Mouse (Mus musculus) E14TG2a.4 (cell line): ENCODE data around the gene Slc2a12.

Experiments
- H3K27me3 ChIP-seq: 2 replicates; pipeline ENCODE4 v1.6.1; 2014; ENCODE audit warnings: low read length, control low read depth; ENCODE audit not compliant: insufficient read depth
- H3K36me3 ChIP-seq: 2 replicates; pipeline ENCODE4 v1.6.1; 2014; ENCODE audit warnings: low read length, control low read depth; ENCODE audit not compliant: insufficient read depth
- H3K4me1 ChIP-seq: replicated peaks from 2 replicates; pipeline ENCODE4 v1.6.1; 2014; ENCODE audit warnings: low read depth, low read length, control low read depth
- H3K4me3 ChIP-seq: replicated peaks from 2 replicates; pipeline ENCODE4 v1.5.1; 2014; ENCODE audit warnings: mild to moderate bottlenecking, low read length
- H3K9me3 ChIP-seq: 2 replicates; pipeline ENCODE4 v1.6.1; 2014; ENCODE audit warnings: low read length, control low read depth
- CTCF ChIP-seq: conservative IDR thresholded peaks from 2 replicates; pipeline ENCODE4 v1.5.1; 2014; ENCODE audit warnings: low read length
- NANOG ChIP-seq: IDR thresholded peaks from 2 replicates; pipeline ENCODE4 v1.6.1; 2014; ENCODE audit warnings: borderline replicate concordance, low read length, mixed read lengths
- POU5F1 ChIP-seq: IDR thresholded peaks from 2 replicates; pipeline ENCODE4 v1.6.1; 2014; ENCODE audit warnings: low read length, borderline replicate concordance

The Slc2a12 gene

DNA sequence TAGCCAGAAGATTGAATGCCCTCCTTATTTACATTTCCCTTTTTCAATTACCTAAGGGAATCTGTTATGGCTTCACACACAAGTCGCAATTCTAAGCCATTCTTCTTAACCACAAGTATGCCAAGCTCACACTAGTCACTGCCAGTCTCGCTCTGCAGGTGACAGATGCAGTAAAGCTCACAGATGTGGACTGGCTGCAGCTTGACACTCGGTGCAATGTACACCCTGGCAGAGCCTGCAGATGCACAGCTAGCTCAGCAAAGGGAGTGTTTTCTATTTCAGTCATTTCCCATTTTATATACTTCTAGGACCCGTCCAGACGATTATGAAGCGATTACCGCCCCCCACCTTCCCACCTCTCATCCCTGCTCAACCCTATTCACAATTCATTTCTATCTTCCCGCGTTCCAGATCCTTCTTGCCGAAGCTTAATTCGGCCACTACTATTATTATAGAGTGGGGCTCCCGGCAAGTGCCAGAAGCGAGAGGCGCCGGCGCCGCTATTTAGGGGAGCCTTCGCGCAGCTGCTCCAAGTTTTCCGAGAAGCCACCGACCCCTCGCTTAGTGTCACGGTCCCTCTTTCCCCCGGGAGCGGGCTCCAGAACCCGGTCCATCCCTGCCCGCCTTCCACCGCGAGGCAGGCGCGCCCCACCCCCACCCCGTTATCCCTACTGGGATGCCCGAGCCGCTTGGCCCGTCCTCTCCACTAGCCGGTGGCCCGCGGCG, 85.6 kb downstream of the Slc2a12 start:
- Histone ChIP-seq H3K4me1 (peaks cover 33% of the 10 kb centered on the region), H3K4me3 (peak overlapping the region; percentile 97), H3K27me3 (no peaks in the 10 kb centered on the region), H3K9me3 (no peaks in the 10 kb centered on the region), H3K36me3 (no peaks in the 10 kb centered on the region)
- no peak for TF ChIP-seq CTCF
- no peak for TF ChIP-seq NANOG
- TF ChIP-seq POU5F1, result no peak

DNA sequence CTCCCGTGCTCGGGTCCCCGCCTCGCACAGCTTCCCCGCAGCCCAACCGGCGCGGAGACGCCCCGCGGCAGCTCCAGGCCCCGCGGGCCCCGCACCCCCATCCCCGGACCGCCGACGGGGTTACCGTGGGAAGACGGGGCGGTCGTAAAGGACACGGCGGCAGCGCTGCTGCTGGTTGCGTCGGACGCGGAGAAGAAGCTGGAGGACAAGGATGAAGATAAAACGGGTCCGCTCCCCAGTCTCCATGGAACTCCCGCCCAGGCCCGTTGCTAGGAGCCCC, 86.1 kb downstream of the Slc2a12 start:
- no peaks in the 10 kb centered on the region for H3K9me3 ChIP-seq
- peaks cover 33% of the 10 kb centered on the region for H3K4me1 ChIP-seq
- TF ChIP-seq CTCF (no peak), NANOG (no peak), POU5F1 (no peak)
- peak overlapping the region; percentile 97 for H3K4me3 ChIP-seq
- no peaks in the 10 kb centered on the region for H3K27me3 ChIP-seq
- no peaks in the 10 kb centered on the region for H3K36me3 ChIP-seq

DNA sequence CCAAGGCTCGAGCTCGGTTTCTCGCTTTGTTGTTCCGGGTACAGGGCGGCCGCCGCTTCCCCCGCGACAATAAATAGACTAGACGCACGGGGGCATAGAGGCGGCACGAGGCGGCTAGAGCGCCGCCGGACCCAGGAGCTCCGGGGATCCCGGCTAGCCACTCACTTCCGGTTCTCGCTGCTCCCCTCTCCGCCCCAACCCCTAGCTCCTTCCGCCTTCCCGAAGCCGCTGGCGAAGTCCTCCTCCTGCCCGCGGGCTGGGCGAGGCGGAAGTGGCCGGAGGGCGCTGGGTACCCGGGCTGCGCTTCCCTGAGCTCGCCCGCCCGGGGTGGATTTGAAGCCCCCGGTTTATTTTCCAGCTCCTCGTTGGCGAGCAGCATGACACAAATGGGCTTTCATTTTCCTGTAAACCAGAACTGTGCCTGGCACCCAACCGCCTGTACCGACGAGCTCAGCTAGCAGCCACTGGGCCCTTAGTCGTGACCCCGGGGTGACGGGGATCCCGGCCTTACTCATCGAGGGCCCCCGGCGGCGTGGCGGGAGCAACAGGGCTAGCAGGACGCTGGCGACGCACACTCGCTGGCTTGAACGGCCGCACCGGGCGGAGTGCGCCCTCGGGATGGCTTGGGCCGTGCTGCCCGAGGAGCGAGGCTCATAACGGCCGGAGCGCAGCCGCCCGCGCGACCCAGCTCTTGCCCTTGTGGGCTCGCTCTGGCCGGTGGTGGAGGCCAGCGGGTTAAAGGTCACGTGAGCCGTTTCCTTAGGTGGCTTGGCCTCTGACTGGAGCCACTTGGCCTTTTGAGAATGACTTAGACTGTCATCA, 86.7 kb downstream of the Slc2a12 start, which contains the start of gene Tbpl1:
Tbpl1 (minus strand) TSS at position 667 of the 822 bp plus-strand sequence.
- Histone ChIP-seq H3K36me3 (no peaks in the 10 kb centered on the region), H3K9me3 (no peaks in the 10 kb centered on the region), H3K4me3 (peak within 1 kb of the TSS; percentile 97), H3K27me3 (no peaks in the 10 kb centered on the region), H3K4me1 (peaks cover 27% of the 10 kb centered on the region)
- no peak for TF ChIP-seq NANOG
- no peak for TF ChIP-seq POU5F1
- no peak for TF ChIP-seq CTCF

DNA sequence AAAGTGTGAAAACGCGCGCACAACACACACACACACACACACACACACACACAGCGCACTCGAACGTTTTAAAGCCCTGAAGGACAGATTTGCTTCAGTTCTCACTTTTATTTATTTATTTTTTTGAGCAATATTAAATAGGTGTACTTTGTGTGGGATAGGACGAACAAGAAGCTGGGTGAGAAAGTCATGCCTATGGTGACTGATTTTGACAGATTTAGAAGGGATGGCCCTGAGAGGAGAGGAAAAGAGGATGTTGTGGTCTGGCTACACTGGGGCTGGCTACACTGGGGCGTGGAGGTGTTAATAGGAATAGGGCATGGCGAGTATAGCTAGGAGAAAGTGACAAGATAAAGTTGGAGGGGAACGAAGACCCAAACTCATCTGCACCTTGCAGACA, 87.4 kb downstream of the Slc2a12 start:
- H3K27me3 ChIP-seq, result no peaks in the 10 kb centered on the region
- H3K9me3 ChIP-seq, result no peaks in the 10 kb centered on the region
- TF ChIP-seq NANOG (no peak), CTCF (no peak), POU5F1 (no peak)
- H3K36me3 ChIP-seq, result no peaks in the 10 kb centered on the region
- peaks cover 21% of the 10 kb centered on the region for H3K4me1 ChIP-seq
- peak overlapping the region; percentile 97 for H3K4me3 ChIP-seq

DNA sequence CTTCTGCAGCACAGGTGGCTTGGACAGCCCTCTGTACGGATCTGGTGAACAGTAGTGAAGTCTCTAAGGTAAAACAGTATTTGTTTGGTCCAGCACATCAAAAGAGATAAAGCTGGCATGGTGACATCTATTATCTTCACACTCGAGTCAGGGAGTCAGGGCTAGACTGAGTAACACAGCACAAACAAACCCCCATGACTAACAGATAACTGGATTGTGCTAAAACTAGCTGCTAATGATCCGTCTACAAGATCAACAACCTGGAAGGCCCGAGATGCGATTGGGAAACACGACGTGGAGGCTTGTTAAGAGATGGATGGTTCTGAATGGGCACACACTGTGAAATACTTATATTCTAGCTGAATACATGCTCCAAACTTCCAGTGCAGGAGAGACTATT, 101.1 kb downstream of the Slc2a12 start:
- TF ChIP-seq CTCF, result no peak
- TF ChIP-seq POU5F1, result no peak
- TF ChIP-seq NANOG, result no peak
- Histone ChIP-seq H3K4me3 (no peak overlapping the region), H3K36me3 (no peaks in the 10 kb centered on the region), H3K9me3 (no peaks in the 10 kb centered on the region), H3K4me1 (no peaks in the 10 kb centered on the region), H3K27me3 (0 out of 2 replicates have a peak, but pooled peaks cover 3% of the 10 kb centered on the region)

DNA sequence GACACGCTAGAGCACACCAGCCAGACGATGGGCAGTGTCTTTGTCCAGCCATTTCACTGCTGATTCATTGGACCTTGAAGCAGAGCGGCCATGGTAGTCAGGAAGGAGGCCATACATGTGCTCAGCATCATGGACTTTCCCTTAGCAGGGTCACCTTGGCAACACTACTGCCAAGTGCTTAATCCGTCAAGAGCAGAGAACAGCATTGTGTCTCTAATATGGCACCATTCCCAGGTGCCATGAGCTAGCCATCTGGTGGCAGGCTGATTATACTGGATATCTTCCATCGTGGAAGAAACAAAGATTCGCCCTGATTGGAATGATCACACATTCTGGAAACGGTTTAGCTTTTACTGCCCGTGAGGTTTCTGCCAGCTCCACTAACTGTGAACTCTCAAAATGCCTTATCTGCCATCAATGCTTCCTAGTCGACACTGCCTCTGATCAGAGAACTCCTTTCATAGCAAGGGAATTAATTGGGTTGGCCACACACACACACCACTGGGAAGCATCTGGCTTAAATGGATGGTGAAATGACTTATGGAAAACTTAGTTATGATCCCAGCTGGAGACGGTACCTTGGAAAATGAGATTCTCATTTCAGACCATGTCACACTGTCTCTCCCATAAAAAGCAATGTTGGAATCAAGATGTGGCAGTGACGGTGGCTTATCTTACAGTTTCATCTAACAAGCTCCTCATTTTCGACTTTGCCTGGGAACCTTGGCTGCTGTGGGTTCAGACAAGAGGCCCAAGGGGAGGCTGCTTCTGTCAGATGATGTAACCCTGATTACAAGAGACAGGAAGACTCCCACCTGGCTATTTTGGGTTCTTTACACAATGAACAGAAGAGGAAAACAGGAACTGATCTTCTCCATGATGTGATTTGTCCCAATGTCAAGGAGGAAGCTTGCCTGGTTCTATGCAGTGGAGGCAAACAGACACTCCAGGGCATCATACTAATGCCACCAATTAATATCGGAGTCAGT, 101.8 kb downstream of the Slc2a12 start:
- Histone ChIP-seq H3K9me3 (no peaks in the 10 kb centered on the region), H3K27me3 (0 out of 2 replicates have a peak, but pooled peaks cover 3% of the 10 kb centered on the region), H3K4me3 (no peak overlapping the region), H3K4me1 (no peaks in the 10 kb centered on the region), H3K36me3 (no peaks in the 10 kb centered on the region)
- TF ChIP-seq CTCF (no peak), POU5F1 (no peak), NANOG (no peak)

DNA sequence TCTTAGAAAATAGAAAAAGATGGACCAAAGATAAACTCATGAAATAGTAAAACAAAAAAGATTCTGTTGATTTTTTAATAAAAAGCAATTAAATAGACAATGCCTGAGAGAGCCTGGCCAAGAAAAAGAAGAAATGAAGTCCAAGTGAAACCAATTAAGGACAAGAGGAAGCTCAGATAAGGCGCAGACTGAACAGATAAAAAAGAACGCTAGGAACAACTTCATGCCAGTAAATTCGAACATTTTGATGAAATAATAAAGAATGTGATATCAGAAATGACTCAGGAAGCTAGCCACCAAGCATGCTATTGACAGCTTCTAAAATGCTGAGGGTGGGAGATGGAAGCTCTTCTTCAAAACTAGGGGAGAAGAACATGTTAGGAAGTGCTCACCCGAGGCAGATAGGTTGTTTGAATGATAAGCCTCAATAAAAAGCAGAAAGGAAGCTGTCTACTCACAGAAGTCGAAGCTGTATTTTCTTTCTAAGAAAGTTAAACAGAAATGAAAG, 106.4 kb downstream of the Slc2a12 start:
- Histone ChIP-seq H3K4me1 (no peaks in the 10 kb centered on the region), H3K36me3 (no peaks in the 10 kb centered on the region), H3K4me3 (no peak overlapping the region), H3K27me3 (no peaks in the 10 kb centered on the region), H3K9me3 (no peaks in the 10 kb centered on the region)
- TF ChIP-seq NANOG (no peak), CTCF (no peak), POU5F1 (no peak)
